Mouse (Mus musculus) stomach, embryonic 14.5 days (tissue): ENCODE results near the gene BC052040. TPM values are rescaled to one million over a fixed set of nuclear protein-coding genes. Genes with fewer than 3 reads are reported as not detected.

Experiments
- ATAC-seq: fragments of 200-750 bp; cut with Nextera tagmentation; 2 replicates; pipeline ENCODE4 v1.8.0; 2017; ENCODE audit warnings: low read depth, moderate TSS enrichment; ENCODE audit not compliant: insufficient number of reproducible peaks, insufficient read depth, low FRiP score
- H3K27ac ChIP-seq: fragments of 300-500 bp; sonication (generic); 2 replicates; pipeline ENCODE4 v1.5.1; 2014; ENCODE audit warnings: mild to moderate bottlenecking, low read length, moderate library complexity, mixed read lengths
- H3K27me3 ChIP-seq: fragments of 300-500 bp; sonication (generic); 2 replicates; pipeline ENCODE4 v1.6.1; 2014; ENCODE audit warnings: low read length, control low read depth, mixed read lengths; ENCODE audit not compliant: control insufficient read depth, insufficient read depth
- H3K36me3 ChIP-seq: fragments of 300-500 bp; sonication (generic); 2 replicates; pipeline ENCODE4 v1.6.1; 2014; ENCODE audit warnings: mild to moderate bottlenecking, control low read depth, low read length, moderate library complexity, mixed read lengths; ENCODE audit not compliant: control insufficient read depth, insufficient read depth
- H3K4me1 ChIP-seq: fragments of 300-500 bp; sonication (generic); 2 replicates; pipeline ENCODE4 v1.6.1; 2014; ENCODE audit warnings: low read length, control low read depth, mixed read lengths; ENCODE audit not compliant: control insufficient read depth, insufficient read depth
- H3K4me2 ChIP-seq: fragments of 300-500 bp; sonication (generic); replicated peaks from 2 replicates; pipeline ENCODE4 v1.6.1; 2014; ENCODE audit warnings: low read depth, low read length, control low read depth
- H3K4me3 ChIP-seq: fragments of 300-500 bp; sonication (generic); 2 replicates; pipeline ENCODE4 v1.5.1; 2014; ENCODE audit warnings: low read depth, low read length, control low read depth
- H3K9ac ChIP-seq: fragments of 300-500 bp; sonication (generic); replicated peaks from 2 replicates; pipeline ENCODE4 v1.6.1; 2014; ENCODE audit warnings: low read depth, mild to moderate bottlenecking, control low read depth, low read length, moderate library complexity, mixed read lengths
- H3K9me3 ChIP-seq: fragments of 300-500 bp; sonication (generic); 2 replicates; pipeline ENCODE4 v1.6.1; 2016; ENCODE audit warnings: low read depth, low read length, control low read depth; ENCODE audit not compliant: control insufficient read depth
- WGBS: fragments of 180-500 bp; shearing (Covaris S2); extraction: QIAGEN DNeasy Blood & Tissue Kit; methylation state at CpG from one replicate; pipeline ENCODE4 v1.1.7; 2014; 5-methylcytosine and 5-hydroxymethylcytosine counted together
- polyA plus RNA-seq: library from polyadenylated mRNA; unstranded; fragments of >200 nt; fragmentation: Nextera tagmentation; extraction: Ambion mirVana; gene quantifications from 2 replicates; pipeline ENCODE4 v1.2.1, GENCODE M21; 2014

BC052040 gene
- polyA plus RNA-seq, 1 experiment from 2014 or later, result 13.5 TPM

- no peak overlapping the region for H3K4me3 ChIP-seq
- no peak overlapping the region for H3K9ac ChIP-seq
- H3K4me1 ChIP-seq, result peaks cover 10% of the 10 kb centered on the region; the same call in 1 of the 2 replicates
- H3K27me3 ChIP-seq, result no peaks in the 10 kb centered on the region
- no peaks in the 10 kb centered on the region; the same call in 1 of the 2 replicates for H3K36me3 ChIP-seq
- H3K27ac ChIP-seq, result no peak overlapping the region
- no peak for ATAC-seq
- H3K4me2 ChIP-seq, result no peak overlapping the region
- H3K9me3 ChIP-seq, result peaks cover 2% of the 10 kb centered on the region; the same call in 1 of the 2 replicates
- WGBS, result 39% methylated on average over 6 of the region's 6 CpGs
Observed at GRCm38 (mm10) chr2:115725926-115726325, 144.4 kb downstream of the BC052040 start.

GRCm38 (mm10) chr2:115726806-115727205 lies 145.3 kb downstream of the BC052040 start:
- 67% methylated on average over 5 of the region's 5 CpGs for whole genome bisulfite sequencing
- no peaks in the 10 kb centered on the region; the same call in 1 of the 2 replicates for H3K36me3 ChIP-seq

GRCm38 (mm10) chr2:115728627-115729026 lies 147.1 kb downstream of the BC052040 start:
- Histone ChIP-seq H3K4me3 (no peak overlapping the region), H3K27ac (no peak overlapping the region), H3K4me1 (peaks cover 11% of the 10 kb centered on the region; the same call in 1 of the 2 replicates), H3K9ac (no peak overlapping the region), H3K27me3 (no peaks in the 10 kb centered on the region), H3K9me3 (no peaks in the 10 kb centered on the region), H3K36me3 (no peaks in the 10 kb centered on the region; the same call in 1 of the 2 replicates), H3K4me2 (no peak overlapping the region)
- WGBS, result 87% methylated on average over 6 of the region's 6 CpGs
- ATAC-seq, result no peak

More at GRCm38 (mm10) chr2:115726806-115727205, 145.3 kb downstream of the BC052040 start:
- Histone ChIP-seq H3K27me3 (no peaks in the 10 kb centered on the region), H3K4me3 (no peak overlapping the region), H3K27ac (no peak overlapping the region), H3K4me2 (no peak overlapping the region), H3K9me3 (no peaks in the 10 kb centered on the region), H3K4me1 (peaks cover 10% of the 10 kb centered on the region; the same call in 1 of the 2 replicates), H3K9ac (no peak overlapping the region)
- no peak for ATAC-seq

GRCm38 (mm10) chr2:115730502-115730901 lies 149.0 kb downstream of the BC052040 start:
- H3K4me3 ChIP-seq, result no peak overlapping the region
- no peak overlapping the region for H3K27ac ChIP-seq
- H3K9me3 ChIP-seq, result no peaks in the 10 kb centered on the region
- no peaks in the 10 kb centered on the region for H3K27me3 ChIP-seq
- no peak for ATAC-seq
- no peak overlapping the region for H3K9ac ChIP-seq
- H3K36me3 ChIP-seq, result no peaks in the 10 kb centered on the region; the same call in 1 of the 2 replicates
- no peak overlapping the region for H3K4me2 ChIP-seq
- peaks cover 4% of the 10 kb centered on the region; the same call in 1 of the 2 replicates for H3K4me1 ChIP-seq
- 63% methylated on average over 6 of the region's 6 CpGs for WGBS

GRCm38 (mm10) chr2:115731171-115731570 lies 149.7 kb downstream of the BC052040 start:
- Histone ChIP-seq H3K4me3 (no peak overlapping the region), H3K27ac (no peak overlapping the region), H3K4me1 (peaks cover 4% of the 10 kb centered on the region; the same call in 1 of the 2 replicates), H3K36me3 (no peaks in the 10 kb centered on the region; the same call in 1 of the 2 replicates), H3K27me3 (no peaks in the 10 kb centered on the region), H3K9me3 (no peaks in the 10 kb centered on the region), H3K4me2 (no peak overlapping the region), H3K9ac (no peak overlapping the region)
- 47% methylated on average over 3 of the region's 3 CpGs for WGBS
- no peak for ATAC-seq

- H3K4me1 ChIP-seq, result peaks cover 4% of the 10 kb centered on the region; the same call in 1 of the 2 replicates
- H3K9me3 ChIP-seq, result no peaks in the 10 kb centered on the region
- WGBS, result 78% methylated on average over 4 of the region's 4 CpGs
- no peak for ATAC-seq
- no peak overlapping the region for H3K27ac ChIP-seq
- no peak overlapping the region for H3K9ac ChIP-seq
- no peak overlapping the region for H3K4me3 ChIP-seq
- H3K27me3 ChIP-seq, result no peaks in the 10 kb centered on the region
- H3K4me2 ChIP-seq, result no peak overlapping the region
- H3K36me3 ChIP-seq, result no peaks in the 10 kb centered on the region; the same call in 1 of the 2 replicates
Observed at GRCm38 (mm10) chr2:115732572-115732971, 151.1 kb downstream of the BC052040 start.

- 64% methylated on average over 8 of the region's 8 CpGs for WGBS
- no peak for ATAC-seq
Observed at GRCm38 (mm10) chr2:115733017-115733692, 151.6 kb downstream of the BC052040 start.

GRCm38 (mm10) chr2:115734850-115735249 lies 153.3 kb downstream of the BC052040 start:
- Histone ChIP-seq H3K4me2 (no peak overlapping the region), H3K4me1 (peaks cover 4% of the 10 kb centered on the region; the same call in 1 of the 2 replicates), H3K27ac (no peak overlapping the region), H3K36me3 (no peaks in the 10 kb centered on the region; the same call in 1 of the 2 replicates), H3K4me3 (no peak overlapping the region), H3K27me3 (no peaks in the 10 kb centered on the region), H3K9me3 (no peaks in the 10 kb centered on the region), H3K9ac (no peak overlapping the region)
- WGBS, result 82% methylated on average over 6 of the region's 6 CpGs
- no peak for ATAC-seq

More at GRCm38 (mm10) chr2:115733017-115733692, 151.6 kb downstream of the BC052040 start:
- no peak overlapping the region for H3K9ac ChIP-seq
- no peaks in the 10 kb centered on the region for H3K9me3 ChIP-seq
- H3K27me3 ChIP-seq, result no peaks in the 10 kb centered on the region
- no peaks in the 10 kb centered on the region; the same call in 1 of the 2 replicates for H3K36me3 ChIP-seq
- H3K4me1 ChIP-seq, result peaks cover 4% of the 10 kb centered on the region; the same call in 1 of the 2 replicates
- H3K27ac ChIP-seq, result no peak overlapping the region
- H3K4me3 ChIP-seq, result no peak overlapping the region
- H3K4me2 ChIP-seq, result no peak overlapping the region
